Mouse (Mus musculus): ENCODE measurements around the gene Tbc1d19. TPM values are rescaled to one million over a fixed set of nuclear protein-coding genes. Genes with fewer than 3 reads are reported as not detected.

Tbc1d19 gene
- 9.2 and 10.1 TPM in 2 replicates for polyA plus RNA-seq (2012; rRNA removed)

DNA sequence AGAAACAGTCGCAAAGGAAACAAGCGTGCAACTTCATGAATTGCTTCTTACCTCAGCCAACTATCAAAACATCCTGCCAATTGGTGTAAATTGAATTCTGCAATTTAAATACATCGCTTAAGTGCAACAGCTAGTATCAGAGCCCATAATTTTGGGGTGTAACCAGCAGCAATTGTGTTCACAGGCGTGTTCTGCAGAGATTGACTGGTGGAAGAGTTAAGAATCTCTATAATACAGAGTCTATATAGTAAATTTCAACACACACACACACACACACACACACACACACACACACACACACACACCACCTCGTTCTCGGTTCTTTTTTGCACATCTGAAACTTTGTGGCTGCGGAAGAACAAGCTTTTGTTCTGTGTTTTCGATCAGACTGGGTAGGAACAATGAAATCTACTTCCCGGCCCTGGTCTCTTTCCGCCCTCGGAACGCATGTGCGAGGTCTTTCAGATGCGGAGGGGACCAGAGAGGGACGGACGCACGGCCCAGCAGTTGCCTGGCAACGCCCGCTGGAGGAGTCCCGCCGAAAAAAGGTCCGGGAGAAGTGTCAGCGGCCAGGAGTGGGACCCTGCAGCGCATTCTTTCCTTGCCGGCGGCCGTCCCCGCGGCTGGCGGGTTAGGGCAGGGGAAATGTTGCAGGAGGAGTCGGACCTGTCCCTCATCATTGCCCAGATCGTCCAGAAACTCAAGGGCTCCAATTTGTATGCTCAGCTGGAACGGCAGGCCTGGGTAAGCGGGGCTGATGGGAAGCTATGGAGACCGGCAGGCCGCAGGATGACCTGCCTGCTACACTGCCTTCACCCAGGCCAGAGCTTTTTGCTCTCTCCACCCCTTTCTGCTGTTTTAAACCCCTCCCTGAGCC lies at the start of gene Tbc1d19:
Gene Tbc1d19 (plus strand): TSS at position 492 of the 877 bp plus-strand sequence.

Other genes starting within 250 kb of the Tbc1d19 start
- gene Cckar, start 101.9 kb upstream of the Tbc1d19 start, polyA plus RNA-seq (2012; rRNA removed), result 0.22 and 0.23 TPM in 2 replicates
- 19.9 and 25.0 TPM in 2 replicates for gene Stim2, start 188.9 kb downstream of the Tbc1d19 start, polyA plus RNA-seq (2012; rRNA removed)

Measured in ovary, adult 2 months (tissue).